Mouse (Mus musculus) forebrain, embryonic 10.5 days (tissue): ENCODE data around the gene Rnaset2a. TPM values are rescaled to one million over a fixed set of nuclear protein-coding genes. Genes with fewer than 3 reads are reported as not detected.
A peak's percentile ranks its signal among the peaks of the same experiment; 100 is the strongest.
"Not testable (repeated sequence)": the region's sequence is repeated elsewhere in the genome, so short reads cannot be mapped to it uniquely, and the experiment has no call there.

Source experiments
- DNase-seq: peaks from one replicate; pipeline ENCODE4 v3.0.0-alpha.2; 2017; ENCODE audit warnings: low spot score; ENCODE audit errors: extremely low spot score
- H3K27ac ChIP-seq: fragments of 300-500 bp; sonication (generic); 2 replicates; pipeline ENCODE4 v1.5.1; 2016; ENCODE audit warnings: mild to moderate bottlenecking
- H3K27me3 ChIP-seq: fragments of 300-500 bp; sonication (generic); 2 replicates; pipeline ENCODE4 v1.6.1; 2016; ENCODE audit warnings: mild to moderate bottlenecking; ENCODE audit not compliant: poor library complexity, severe bottlenecking
- H3K36me3 ChIP-seq: fragments of 300-500 bp; sonication (generic); replicated peaks from 2 replicates; pipeline ENCODE4 v1.6.1; 2016; ENCODE audit warnings: mild to moderate bottlenecking, moderate library complexity
- H3K4me1 ChIP-seq: fragments of 300-500 bp; sonication (generic); 2 replicates; pipeline ENCODE4 v1.6.1; 2016
- H3K4me3 ChIP-seq: fragments of 300-500 bp; sonication (generic); 2 replicates; pipeline ENCODE4 v1.5.1; 2016; ENCODE audit warnings: mild to moderate bottlenecking, moderate library complexity
- H3K9me3 ChIP-seq: fragments of 300-500 bp; sonication (generic); 2 replicates; pipeline ENCODE4 v1.6.1; 2016; ENCODE audit warnings: mild to moderate bottlenecking, moderate library complexity
- WGBS: fragments of 180-500 bp; shearing (Covaris S2); methylation state at CpG from one replicate; pipeline ENCODE4 v1.1.7; 2016; 5-methylcytosine and 5-hydroxymethylcytosine counted together
- polyA plus RNA-seq: library from polyadenylated mRNA; unstranded; fragments of >200 nt; fragmentation: Nextera tagmentation; extraction: Ambion mirVana; gene quantifications from 2 replicates; pipeline ENCODE4 v1.2.1, GENCODE M21; 2016

The Rnaset2a gene
- 14.6 and 17.0 TPM in 2 replicates for polyA plus RNA-seq

DNA sequence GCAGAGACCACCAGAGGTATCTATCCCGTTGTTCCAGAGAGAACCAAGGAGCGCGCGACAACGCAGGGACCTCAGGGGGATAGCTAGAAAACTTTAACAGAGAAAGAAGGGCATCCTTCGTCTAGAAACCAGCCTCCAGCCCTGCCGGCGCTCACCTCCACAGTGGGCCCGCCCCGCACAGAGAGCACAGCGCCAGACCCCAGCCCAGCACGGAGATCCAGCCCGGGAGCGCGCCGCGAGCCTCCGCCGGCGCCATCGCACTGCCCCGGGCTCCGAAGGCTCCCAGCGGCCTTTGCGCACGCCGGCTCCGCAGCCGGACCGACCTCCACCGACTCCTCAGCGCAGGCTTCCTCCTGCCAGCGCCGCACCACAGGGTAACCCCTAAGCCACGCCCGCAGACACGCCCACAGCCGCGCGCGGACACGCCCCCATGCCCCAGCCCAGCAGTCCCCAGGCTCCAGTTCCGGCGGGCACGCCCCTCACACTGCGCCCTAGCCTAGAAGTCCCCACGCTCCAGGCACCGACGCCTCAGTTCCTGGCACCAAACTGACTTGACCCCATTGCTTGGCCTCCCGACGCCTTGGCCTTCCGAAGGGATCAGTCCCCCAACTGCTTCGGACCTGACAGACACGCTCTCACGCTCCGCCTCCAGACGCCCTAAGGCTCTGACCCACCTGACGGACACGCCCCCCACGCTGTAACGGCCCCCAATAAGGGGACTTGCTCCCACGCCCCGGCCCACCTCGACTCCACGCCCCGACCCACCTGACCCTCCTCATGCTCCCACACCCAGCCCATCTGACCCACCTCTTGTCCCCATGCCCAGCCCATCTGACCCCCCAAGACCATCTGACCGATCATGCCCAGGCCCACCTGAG, at the start of gene Rnaset2a, which contains the start of gene Gm49673:
Gene Rnaset2a, minus strand, starts transcription at position 659 of the 878 bp plus-strand sequence.
Gene Gm49673, minus strand, starts transcription at position 350 of the 878 bp plus-strand sequence.
- H3K4me3 ChIP-seq: peak within 1 kb of the TSS; percentile 58
- H3K27ac ChIP-seq: peak within 1 kb of the TSS; percentile 85
- H3K27me3 ChIP-seq, H3K36me3 ChIP-seq, H3K9me3 ChIP-seq, H3K4me1 ChIP-seq: not testable (repeated sequence)
- 2% methylated on average over 56 of the region's 67 CpGs for WGBS
- DNase-seq: peak; percentile 32

- WGBS: 70% methylated on average over 3 of the region's 3 CpGs
- H3K4me1 ChIP-seq: no peaks in the 10 kb centered on the region
- DNase-seq: no peak
- no peaks in the 10 kb centered on the region for H3K27me3 ChIP-seq
- H3K27ac ChIP-seq: no peak overlapping the region
- H3K4me3 ChIP-seq: no peak overlapping the region
- no peaks in the 10 kb centered on the region for H3K9me3 ChIP-seq
- peaks cover 47% of the 10 kb centered on the region for H3K36me3 ChIP-seq
These were observed 49.8 kb upstream of the Rnaset2a start for GRCm38 (mm10) chr17:8197652-8198051.

DNA sequence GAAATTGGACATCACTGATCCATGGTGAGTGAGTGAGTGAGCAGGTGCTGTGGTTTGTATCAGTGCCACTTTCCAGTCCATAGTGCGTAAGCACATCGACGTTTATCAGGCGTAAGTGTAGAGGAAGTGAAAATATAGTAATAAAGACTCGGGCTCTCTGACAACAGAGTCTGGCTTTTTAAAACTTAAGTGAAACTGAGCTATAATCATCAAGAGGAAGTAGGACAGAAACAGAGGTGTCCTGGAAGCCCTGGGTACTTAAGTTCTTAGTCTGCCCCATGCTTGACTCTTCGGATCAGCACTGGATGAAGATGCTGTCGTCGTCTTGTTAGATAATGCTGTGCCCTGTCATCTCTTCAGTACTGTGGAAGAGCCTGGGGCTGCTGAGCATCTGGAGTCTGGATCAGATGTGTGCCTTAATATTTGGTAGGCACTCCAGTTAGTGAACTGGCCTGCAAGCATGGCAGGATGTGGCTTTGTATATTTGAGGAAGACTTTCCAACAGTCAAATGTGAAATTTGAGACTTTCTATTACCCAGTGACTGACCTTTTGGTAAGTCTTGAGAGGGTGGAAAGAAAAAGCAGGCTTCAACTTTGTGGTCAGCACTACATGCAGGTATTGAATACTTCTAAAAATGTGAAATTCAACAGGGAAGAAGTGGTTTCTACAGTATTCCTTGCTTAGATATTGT, 47.9 kb upstream of the Rnaset2a start:
- WGBS: 93% methylated on average over 8 of the region's 8 CpGs

GRCm38 (mm10) chr17:8193678-8194077, 45.8 kb upstream of the Rnaset2a start:
- WGBS: 92% methylated on average over 8 of the region's 8 CpGs
- H3K9me3 ChIP-seq: no peaks in the 10 kb centered on the region
- no peak for DNase-seq
- no peak overlapping the region for H3K27ac ChIP-seq
- no peaks in the 10 kb centered on the region for H3K4me1 ChIP-seq
- H3K4me3 ChIP-seq: no peak overlapping the region
- H3K36me3 ChIP-seq: peaks cover 86% of the 10 kb centered on the region
- H3K27me3 ChIP-seq: no peaks in the 10 kb centered on the region

More for the DNA sequence above, 47.9 kb upstream of the Rnaset2a start:
- Histone ChIP-seq H3K36me3 (peaks cover 64% of the 10 kb centered on the region), H3K4me3 (no peak overlapping the region), H3K4me1 (no peaks in the 10 kb centered on the region), H3K9me3 (no peaks in the 10 kb centered on the region), H3K27me3 (no peaks in the 10 kb centered on the region), H3K27ac (no peak overlapping the region)
- no peak for DNase-seq

DNA sequence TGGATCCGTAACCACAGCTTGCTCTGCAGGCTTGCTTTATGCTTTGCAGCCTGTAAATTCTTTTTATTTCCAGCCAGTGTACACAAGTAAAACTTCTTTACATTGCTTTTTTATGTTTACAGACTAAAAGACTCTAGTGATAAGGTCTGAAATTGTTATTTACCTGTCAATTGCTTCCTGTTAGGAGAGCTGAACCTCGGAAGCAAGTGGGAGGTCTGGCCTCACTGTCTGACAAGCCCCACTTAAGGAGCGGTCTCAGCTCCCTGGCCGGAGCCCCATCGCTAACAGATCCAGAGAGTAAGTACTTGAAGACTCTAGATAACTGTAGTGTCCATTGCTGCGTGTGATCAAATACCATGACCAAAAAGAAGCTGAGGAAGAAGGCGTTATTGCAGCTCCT, 36.3 kb upstream of the Rnaset2a start:
- H3K27ac ChIP-seq: no peak overlapping the region
- no peak for DNase-seq
- H3K4me3 ChIP-seq: no peak overlapping the region
- no peaks in the 10 kb centered on the region for H3K27me3 ChIP-seq
- no peaks in the 10 kb centered on the region for H3K9me3 ChIP-seq
- peaks cover 90% of the 10 kb centered on the region for H3K36me3 ChIP-seq
- H3K4me1 ChIP-seq: no peaks in the 10 kb centered on the region
- 94% methylated on average over 7 of the region's 7 CpGs for WGBS

GRCm38 (mm10) chr17:8183815-8184214, 35.9 kb upstream of the Rnaset2a start:
- no peaks in the 10 kb centered on the region for H3K4me1 ChIP-seq
- peaks cover 89% of the 10 kb centered on the region for H3K36me3 ChIP-seq
- H3K27me3 ChIP-seq: no peaks in the 10 kb centered on the region
- 92% methylated on average over 5 of the region's 5 CpGs for WGBS
- H3K27ac ChIP-seq: no peak overlapping the region
- H3K4me3 ChIP-seq: no peak overlapping the region
- no peaks in the 10 kb centered on the region for H3K9me3 ChIP-seq
- no peak for DNase-seq

DNA sequence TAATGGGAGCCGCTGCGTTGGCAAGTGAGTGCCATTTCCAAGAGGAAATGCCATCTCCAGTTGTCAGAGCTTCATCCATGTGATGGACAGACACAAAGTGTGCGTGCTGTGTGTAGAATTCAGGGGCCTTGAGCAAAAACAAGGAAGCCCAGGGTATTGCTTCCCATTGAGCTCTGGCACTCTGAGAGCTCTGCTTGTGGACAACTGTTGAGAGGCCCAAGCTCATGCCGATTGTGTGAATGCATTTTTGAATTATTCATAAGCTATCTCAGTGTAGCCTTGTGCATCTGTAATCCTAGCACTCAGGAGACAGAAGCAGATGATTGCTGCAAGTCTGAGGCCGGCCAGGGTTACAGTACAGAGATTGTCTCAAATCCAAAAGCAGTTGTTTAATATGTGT, 29.2 kb upstream of the Rnaset2a start:
- no peak for DNase-seq
- H3K27me3 ChIP-seq: no peaks in the 10 kb centered on the region
- H3K36me3 ChIP-seq: peaks cover 96% of the 10 kb centered on the region
- H3K27ac ChIP-seq: no peak overlapping the region
- WGBS: 96% methylated on average over 5 of the region's 5 CpGs
- no peak overlapping the region for H3K4me3 ChIP-seq
- no peaks in the 10 kb centered on the region for H3K9me3 ChIP-seq
- H3K4me1 ChIP-seq: peaks cover 4% of the 10 kb centered on the region; the same call in 1 of the 2 replicates

DNA sequence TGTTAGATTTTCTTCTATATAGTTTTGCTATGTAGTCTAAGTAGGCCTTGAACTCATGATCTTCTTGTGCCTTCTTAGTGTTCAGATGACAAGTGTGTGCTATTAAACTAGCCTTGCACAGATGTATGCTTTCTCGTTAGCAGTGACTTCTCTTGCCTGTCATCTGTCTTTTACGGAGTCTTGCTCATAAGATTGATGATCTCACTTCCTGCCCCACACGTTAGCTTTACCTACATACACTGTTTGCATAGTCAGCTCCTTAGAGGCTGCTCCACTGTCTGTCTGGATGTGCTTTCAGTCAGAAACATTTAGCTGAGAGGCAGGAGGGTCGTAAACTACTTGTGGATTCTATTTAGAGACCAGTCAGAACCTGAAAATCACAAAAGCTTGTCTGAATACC, 23.2 kb upstream of the Rnaset2a start:
- Histone ChIP-seq H3K9me3 (no peaks in the 10 kb centered on the region), H3K4me1 (no peaks in the 10 kb centered on the region), H3K36me3 (peaks cover 76% of the 10 kb centered on the region), H3K27ac (no peak overlapping the region), H3K4me3 (no peak overlapping the region), H3K27me3 (no peaks in the 10 kb centered on the region)
- DNase-seq: no peak
- 87% methylated on average over 4 of the region's 4 CpGs for WGBS

DNA sequence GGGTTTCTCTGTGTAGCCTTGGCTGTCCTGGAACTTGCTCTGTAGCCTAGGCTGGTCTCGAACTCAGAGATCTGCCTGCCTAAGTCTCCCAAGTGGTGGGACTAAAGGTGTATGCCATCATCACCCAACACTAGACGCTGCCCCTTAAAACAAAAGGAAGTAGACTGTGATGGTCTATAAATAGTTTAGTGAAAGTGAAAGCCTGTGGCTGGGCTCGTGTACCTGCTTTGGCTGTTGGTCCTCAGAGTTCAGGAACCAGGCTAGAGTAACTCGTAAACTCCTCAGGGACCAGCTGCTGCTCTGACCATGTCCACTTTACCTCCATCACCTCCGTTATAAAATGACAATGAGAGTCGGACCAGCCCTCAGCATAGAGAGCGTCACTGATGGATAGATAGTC, 22.4 kb upstream of the Rnaset2a start:
- Histone ChIP-seq H3K9me3 (no peaks in the 10 kb centered on the region), H3K27ac (no peak overlapping the region), H3K27me3 (no peaks in the 10 kb centered on the region), H3K4me3 (no peak overlapping the region), H3K36me3 (peaks cover 68% of the 10 kb centered on the region), H3K4me1 (no peaks in the 10 kb centered on the region)
- no peak for DNase-seq
- WGBS: 95% methylated on average over 7 of the region's 7 CpGs

GRCm38 (mm10) chr17:8167436-8167835, 19.5 kb upstream of the Rnaset2a start:
- H3K4me3 ChIP-seq, H3K4me1 ChIP-seq, H3K27ac ChIP-seq, DNase-seq, H3K27me3 ChIP-seq, H3K9me3 ChIP-seq: not testable (repeated sequence)
- WGBS: 93% methylated on average over 7 of the region's 8 CpGs
- H3K36me3 ChIP-seq: peaks cover 39% of the 10 kb centered on the region

DNA sequence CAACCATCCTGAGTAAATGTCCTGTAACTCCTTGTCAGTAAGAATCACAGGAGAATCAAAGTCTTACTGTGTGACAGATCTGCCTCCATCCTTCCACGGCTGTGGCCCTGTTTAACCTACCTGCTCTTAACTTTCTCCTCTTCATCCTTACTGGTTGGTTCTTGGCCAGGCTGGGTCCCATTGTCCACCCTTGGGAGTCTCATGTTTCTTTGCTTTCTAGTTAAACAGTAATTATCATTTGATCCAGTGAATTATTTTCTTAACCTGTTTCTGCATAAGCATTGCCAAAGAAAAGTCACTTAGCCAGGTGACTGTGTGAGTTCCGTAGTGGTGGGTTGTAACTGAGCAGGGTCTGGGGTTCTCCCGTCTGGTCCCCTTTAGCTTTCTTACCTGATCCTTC, 18.6 kb upstream of the Rnaset2a start:
- H3K36me3 ChIP-seq: peaks cover 30% of the 10 kb centered on the region
- not testable (repeated sequence) for H3K4me1 ChIP-seq, H3K27ac ChIP-seq, H3K9me3 ChIP-seq, H3K27me3 ChIP-seq, DNase-seq
- peak overlapping the region; percentile 59 for H3K4me3 ChIP-seq
- 41% methylated on average over 2 of the region's 3 CpGs for WGBS

DNA sequence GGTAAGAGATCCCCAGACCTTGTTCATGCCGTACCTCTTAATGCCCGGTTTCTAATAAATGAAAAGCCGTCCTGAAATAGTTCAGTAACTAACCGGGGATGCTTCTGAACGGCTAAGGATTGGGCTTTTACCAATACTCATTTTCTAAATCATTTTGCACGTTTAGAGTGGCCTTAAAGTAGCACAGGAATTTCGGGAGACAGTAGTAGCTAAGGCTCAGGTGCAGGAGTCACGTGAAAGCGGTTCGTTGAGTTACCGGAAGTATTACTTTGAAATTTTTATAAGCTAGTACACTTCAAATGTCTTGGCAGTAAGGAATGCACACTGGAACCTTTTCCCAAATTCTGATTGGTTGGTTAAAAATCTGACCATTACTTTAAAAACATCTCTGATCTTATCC, 18.1 kb upstream of the Rnaset2a start:
- H3K27ac ChIP-seq: peak overlapping the region; percentile 89; the same call in 1 of the 2 replicates

GRCm38 (mm10) chr17:8165608-8165945, 17.7 kb upstream of the Rnaset2a start:
- H3K4me3 ChIP-seq: peak overlapping the region; percentile 59
- H3K27me3 ChIP-seq, DNase-seq, H3K4me1 ChIP-seq, H3K9me3 ChIP-seq: not testable (repeated sequence)
- WGBS: under 1% methylated on average over 42 of the region's 42 CpGs
- peak overlapping the region; percentile 89 for H3K27ac ChIP-seq
- peaks cover 21% of the 10 kb centered on the region for H3K36me3 ChIP-seq

More for the DNA sequence above, 18.1 kb upstream of the Rnaset2a start:
- H3K36me3 ChIP-seq: peaks cover 25% of the 10 kb centered on the region
- not testable (repeated sequence) for H3K9me3 ChIP-seq, H3K27me3 ChIP-seq, H3K4me1 ChIP-seq, DNase-seq
- WGBS: 3% methylated on average over 11 of the region's 11 CpGs
- H3K4me3 ChIP-seq: peak overlapping the region; percentile 59
